Mouse (Mus musculus): ENCODE measurements at regions not wholly inside any gene's neighbourhood (a gene's known extent, or its start where the extent isn't known, plus 50 kb on each side); places are given as distances from the start of the nearest gene placed in this dataset.

GRCm38 (mm10) chr13:29058685-29059084 is 105.2 kb upstream of the Sox4 start:
- TF ChIP-seq POLR2A (IDR thresholded peaks at IDR 0.05; ENCODE audit: insufficient read length, low read depth) (no peak), POLR2AphosphoS2 (IDR thresholded peaks at IDR 0.05; ENCODE audit: insufficient read length, low read depth) (no peak), MAX (IDR thresholded peaks at IDR 0.05; ENCODE audit: low read depth) (no peak), TCF12 (IDR thresholded peaks at IDR 0.05; ENCODE audit: insufficient read depth, poor library complexity, severe bottlenecking) (no peak), CEBPB (IDR thresholded peaks at IDR 0.05; ENCODE audit: insufficient read depth, poor library complexity, severe bottlenecking) (no peak), SRF (IDR thresholded peaks at IDR 0.05; ENCODE audit: control insufficient read depth, insufficient read length, low read depth) (no peak), USF1 (IDR thresholded peaks at IDR 0.05; ENCODE audit: low read depth) (no peak), E2F4 (IDR thresholded peaks at IDR 0.05; ENCODE audit: insufficient read depth) (no peak), TCF3 (IDR thresholded peaks at IDR 0.05; ENCODE audit: insufficient read length, low read depth) (no peak), REST (IDR thresholded peaks at IDR 0.05; ENCODE audit: insufficient read depth, insufficient read length) (no peak), MYOD1 (IDR thresholded peaks at IDR 0.05; ENCODE audit: control insufficient read depth in 1 of 3, insufficient read length in 2 of 3, low read depth in 2 of 3) (no peak)
